Mouse (Mus musculus) ES-Bruce4 (cell line): ENCODE measurements around the gene Luc7l. TPM values are rescaled to one million over a fixed set of nuclear protein-coding genes. Genes with fewer than 3 reads are reported as not detected.

Source experiments
- H3K27ac ChIP-seq: 2 replicates; pipeline ENCODE4 v1.5.1; 2012; ENCODE audit warnings: low read length, inconsistent platforms; ENCODE audit not compliant: insufficient read depth
- H3K27me3 ChIP-seq: 2 replicates; pipeline ENCODE4 v1.6.1; 2012; ENCODE audit warnings: mild to moderate bottlenecking, low read length, inconsistent platforms; ENCODE audit not compliant: control insufficient read depth, poor library complexity, insufficient read depth, severe bottlenecking
- H3K36me3 ChIP-seq: 2 replicates; pipeline ENCODE4 v1.6.1; 2012; ENCODE audit warnings: inconsistent platforms, mild to moderate bottlenecking, low read length, moderate library complexity; ENCODE audit not compliant: control insufficient read depth, poor library complexity, insufficient read depth, severe bottlenecking
- H3K4me1 ChIP-seq: one replicate; pipeline ENCODE4 v1.8.1; 2011; ENCODE audit warnings: low read length; ENCODE audit not compliant: control insufficient read depth, insufficient read depth
- H3K4me3 ChIP-seq: 2 replicates; pipeline ENCODE4 v1.5.1; 2011; ENCODE audit warnings: low read depth, mild to moderate bottlenecking, low read length
- H3K9ac ChIP-seq: 2 replicates; pipeline ENCODE4 v1.6.1; 2012; ENCODE audit warnings: low read depth, mild to moderate bottlenecking, inconsistent platforms; ENCODE audit not compliant: poor library complexity, severe bottlenecking
- H3K9me3 ChIP-seq: replicated peaks from 2 replicates; pipeline ENCODE4 v1.6.1; 2012; ENCODE audit warnings: mild to moderate bottlenecking, low read length, inconsistent platforms; ENCODE audit not compliant: control insufficient read depth, poor library complexity, insufficient read depth, severe bottlenecking
- CTCF ChIP-seq: IDR thresholded peaks from one replicate; pipeline ENCODE4 v1.8.1; 2011; ENCODE audit warnings: low read depth, low read length
- EP300 ChIP-seq: IDR thresholded peaks from 2 replicates; pipeline ENCODE4 v1.6.1; 2011; ENCODE audit warnings: low read depth, low read length; ENCODE audit not compliant: insufficient read depth
- POLR2A ChIP-seq: IDR thresholded peaks from one replicate; pipeline ENCODE4 v1.8.1; 2011; ENCODE audit warnings: low read length; ENCODE audit not compliant: insufficient read depth
- polyA plus RNA-seq: library from polyadenylated mRNA; stranded (reverse); fragments of >200 nt; gene quantifications from 2 replicates; pipeline ENCODE4 v1.2.4, GENCODE M21; 2011; ENCODE audit warnings: low read depth; ENCODE audit not compliant: missing spikeins, insufficient read depth, insufficient read length

The Luc7l gene
- polyA plus RNA-seq, 1 experiment, result 105 TPM

DNA sequence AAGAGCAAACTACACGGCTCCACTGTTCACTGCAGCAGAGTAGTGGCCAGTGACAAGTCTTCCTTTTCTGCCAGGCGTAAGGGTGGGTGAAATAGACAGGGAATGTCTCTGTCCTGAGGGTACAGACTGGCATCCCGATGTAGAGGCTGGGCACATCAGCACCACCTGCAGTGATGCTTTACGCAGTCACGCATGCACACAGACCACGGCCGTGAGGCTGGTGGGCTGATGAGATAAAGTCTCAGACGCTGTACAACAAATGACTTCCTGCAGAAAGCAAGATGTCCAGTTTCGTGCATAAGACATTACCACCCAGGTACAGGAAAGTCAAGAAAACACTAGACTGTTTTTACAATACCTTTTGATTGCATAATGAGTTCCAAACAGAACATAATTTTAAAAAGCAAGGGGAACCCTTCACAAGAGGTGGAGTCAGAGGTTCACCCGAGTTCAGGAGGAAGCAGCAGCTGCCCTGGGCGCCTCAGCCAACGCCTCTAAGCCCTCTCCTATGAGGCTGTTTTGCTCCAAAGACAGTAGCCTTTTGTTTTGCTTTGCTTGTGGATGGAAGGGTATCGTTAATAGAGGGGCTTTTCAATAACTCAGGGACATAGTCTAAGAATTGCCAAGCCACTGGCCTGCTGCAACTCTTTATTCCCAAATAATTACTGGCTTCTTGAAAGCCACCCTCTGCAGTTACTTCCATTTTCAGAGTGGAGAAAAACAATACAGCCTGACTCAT lies 17.4 kb upstream of the Luc7l start:
- no peaks in the 10 kb centered on the region for H3K4me1 ChIP-seq
- no peaks in the 10 kb centered on the region for H3K27me3 ChIP-seq
- H3K27ac ChIP-seq, result no peak overlapping the region
- no peak overlapping the region for H3K4me3 ChIP-seq
- TF ChIP-seq EP300 (no peak), CTCF (no peak), POLR2A (no peak)
- H3K9me3 ChIP-seq, result no peaks in the 10 kb centered on the region
- no peak overlapping the region for H3K9ac ChIP-seq
- H3K36me3 ChIP-seq, result no peaks in the 10 kb centered on the region

DNA sequence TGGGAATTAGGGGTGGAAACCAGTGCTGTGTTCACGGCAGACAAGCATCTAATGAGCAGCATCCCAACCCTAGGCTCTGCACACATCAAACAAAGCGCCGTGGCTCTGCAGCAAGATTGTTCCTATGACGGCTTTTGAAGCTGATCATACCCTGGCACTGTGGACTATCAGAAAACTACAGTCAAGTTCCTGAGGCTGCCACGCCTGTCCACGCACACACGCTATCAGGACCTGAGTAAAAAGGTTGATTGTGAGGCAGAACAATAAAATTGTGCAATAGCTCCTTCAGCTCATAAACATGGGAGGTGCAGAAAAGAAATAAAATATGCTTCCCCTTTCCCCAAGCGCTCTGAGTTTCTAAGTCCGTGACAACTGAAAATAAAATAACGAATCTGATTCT lies 15.0 kb upstream of the Luc7l start:
- no peak for TF ChIP-seq POLR2A
- no peak for TF ChIP-seq CTCF
- TF ChIP-seq EP300, result no peak
- no peaks in the 10 kb centered on the region for H3K9me3 ChIP-seq
- no peak overlapping the region for H3K9ac ChIP-seq
- H3K4me3 ChIP-seq, result no peak overlapping the region
- H3K4me1 ChIP-seq, result no peaks in the 10 kb centered on the region
- H3K36me3 ChIP-seq, result no peaks in the 10 kb centered on the region
- H3K27me3 ChIP-seq, result no peaks in the 10 kb centered on the region
- H3K27ac ChIP-seq, result no peak overlapping the region

DNA sequence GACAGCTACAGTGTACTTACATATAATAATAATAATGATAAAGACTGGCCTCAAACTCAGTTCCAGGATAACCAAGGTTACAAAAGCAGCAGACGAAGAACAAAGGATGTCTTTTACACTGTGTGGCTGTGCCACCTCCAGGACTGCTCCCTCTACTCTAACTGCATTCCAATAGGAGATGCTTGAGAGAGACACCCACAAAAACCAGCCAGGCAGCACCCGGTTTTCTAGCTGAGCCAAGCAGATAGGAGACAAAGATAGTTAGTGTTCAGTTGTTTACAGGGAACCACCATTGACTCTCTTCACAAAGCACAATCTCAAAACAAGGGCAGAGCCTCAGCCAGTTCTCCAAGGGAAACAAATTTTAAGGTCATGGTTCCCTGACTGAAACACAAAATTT lies 13.1 kb upstream of the Luc7l start:
- TF ChIP-seq EP300 (no peak), POLR2A (no peak), CTCF (no peak)
- Histone ChIP-seq H3K4me3 (no peak overlapping the region), H3K27ac (no peak overlapping the region), H3K9me3 (no peaks in the 10 kb centered on the region), H3K27me3 (no peaks in the 10 kb centered on the region), H3K4me1 (no peaks in the 10 kb centered on the region), H3K36me3 (no peaks in the 10 kb centered on the region), H3K9ac (no peak overlapping the region)

DNA sequence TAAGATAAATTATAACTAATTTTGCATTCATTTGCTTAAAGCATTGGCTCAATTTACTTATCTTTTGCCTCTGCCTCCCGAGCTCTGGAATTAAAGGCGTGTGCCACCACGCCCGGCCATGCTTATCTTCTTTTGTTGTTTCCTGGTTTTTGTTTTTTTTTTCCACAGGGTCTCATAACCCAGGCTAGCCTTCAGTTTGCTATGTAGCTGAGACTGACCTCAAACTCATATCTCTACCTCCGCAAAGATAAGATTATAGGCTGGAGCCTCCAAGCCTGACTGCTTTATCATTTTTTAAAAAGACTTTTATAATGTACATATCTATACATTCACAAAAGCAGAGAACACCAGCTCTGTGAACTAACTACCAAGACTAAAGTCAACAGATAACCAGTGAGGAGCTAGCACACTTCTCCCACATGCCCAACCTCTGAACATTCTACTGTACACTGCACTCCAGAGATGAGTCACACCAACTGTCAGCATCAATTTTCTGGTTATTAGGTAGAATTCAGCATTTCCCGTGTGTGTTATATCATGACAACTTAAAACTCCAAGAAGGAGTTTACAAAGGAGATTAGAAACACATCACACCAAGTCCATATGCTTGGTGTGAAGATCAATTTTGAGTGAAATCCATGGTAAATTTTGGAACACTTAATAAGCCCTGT lies 12.4 kb upstream of the Luc7l start:
- Histone ChIP-seq H3K9ac (no peak overlapping the region), H3K4me3 (no peak overlapping the region), H3K27ac (no peak overlapping the region), H3K9me3 (no peaks in the 10 kb centered on the region), H3K27me3 (no peaks in the 10 kb centered on the region), H3K4me1 (no peaks in the 10 kb centered on the region), H3K36me3 (no peaks in the 10 kb centered on the region)
- no peak for TF ChIP-seq POLR2A
- TF ChIP-seq EP300, result no peak
- no peak for TF ChIP-seq CTCF

DNA sequence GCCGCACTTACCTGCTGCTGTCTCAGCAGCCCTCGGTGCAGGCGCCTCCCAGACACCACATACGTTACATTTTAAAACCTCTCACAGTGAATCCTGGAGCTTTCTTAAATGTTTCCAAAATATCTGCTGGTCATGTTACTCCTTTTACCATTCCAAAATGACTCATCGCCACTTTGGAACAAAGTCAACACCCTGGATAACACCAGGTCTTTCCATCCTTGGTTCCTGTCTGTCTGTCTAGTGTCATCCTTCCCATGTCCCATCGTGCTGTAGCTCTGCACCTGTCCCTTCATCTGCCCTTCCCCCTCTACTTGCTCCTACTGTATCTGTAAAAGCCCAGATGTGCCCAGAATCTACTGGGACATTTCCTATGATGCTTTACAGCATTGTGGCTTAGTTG lies 11.7 kb upstream of the Luc7l start:
- H3K27ac ChIP-seq, result no peak overlapping the region
- no peaks in the 10 kb centered on the region for H3K36me3 ChIP-seq
- no peaks in the 10 kb centered on the region for H3K27me3 ChIP-seq
- no peak overlapping the region for H3K9ac ChIP-seq
- TF ChIP-seq EP300, result no peak
- H3K4me3 ChIP-seq, result no peak overlapping the region
- no peaks in the 10 kb centered on the region for H3K9me3 ChIP-seq
- H3K4me1 ChIP-seq, result no peaks in the 10 kb centered on the region

DNA sequence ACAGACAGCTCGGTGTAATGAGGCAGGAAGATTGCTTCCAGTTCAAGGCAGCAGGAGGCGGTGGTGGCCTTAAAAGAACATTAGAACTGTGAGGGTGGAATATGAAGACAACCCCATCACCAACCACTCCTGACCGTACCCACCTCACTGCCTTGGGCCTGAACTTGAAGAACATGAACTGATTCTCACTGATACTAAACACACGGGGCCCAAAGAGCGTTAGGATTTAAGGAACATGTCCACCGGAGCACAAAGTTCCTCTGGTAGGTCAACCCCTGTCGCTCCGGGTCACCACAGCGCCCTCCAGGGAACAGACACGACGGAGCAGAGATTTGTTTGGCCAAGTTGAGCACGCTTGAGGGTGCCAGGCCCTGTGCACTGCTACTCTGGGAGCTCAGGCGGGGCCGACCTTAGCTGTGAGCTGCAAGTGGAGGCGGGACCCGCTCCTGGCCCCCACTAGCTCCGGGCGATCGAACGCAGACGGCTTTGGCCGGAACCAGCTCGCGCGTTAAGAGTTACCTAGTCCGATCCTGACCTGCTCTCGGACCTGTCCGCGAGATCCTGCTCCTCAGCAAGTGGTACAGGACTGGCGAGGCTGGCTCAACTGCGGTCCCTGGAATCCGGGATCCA lies 9.1 kb upstream of the Luc7l start:
- H3K27ac ChIP-seq, result peak overlapping the region; percentile 17
- no peaks in the 10 kb centered on the region for H3K4me1 ChIP-seq
- no peaks in the 10 kb centered on the region for H3K9me3 ChIP-seq
- peak overlapping the region; percentile 92 for H3K4me3 ChIP-seq
- H3K27me3 ChIP-seq, result no peaks in the 10 kb centered on the region
- peak overlapping the region; percentile 69 for H3K9ac ChIP-seq
- no peak for TF ChIP-seq EP300
- TF ChIP-seq CTCF, result peak; percentile 47
- TF ChIP-seq POLR2A, result no peak
- no peaks in the 10 kb centered on the region for H3K36me3 ChIP-seq
